Mouse (Mus musculus) liver, embryonic 16.5 days (tissue): ENCODE data around the gene Cnpy4. TPM values are rescaled to one million over a fixed set of nuclear protein-coding genes. Genes with fewer than 3 reads are reported as not detected.
A peak's percentile ranks its signal among the peaks of the same experiment; 100 is the strongest.

Experiments
- ATAC-seq: fragments of 200-750 bp; cut with Nextera tagmentation; 2 replicates; pipeline ENCODE4 v1.8.0; 2017; ENCODE audit warnings: low read depth, mild to moderate bottlenecking, moderate number of reproducible peaks, moderate library complexity
- H3K27ac ChIP-seq: fragments of 300-500 bp; sonication (generic); 2 replicates; pipeline ENCODE4 v1.5.1; 2014; ENCODE audit warnings: mild to moderate bottlenecking, low read length
- H3K27me3 ChIP-seq: fragments of 300-500 bp; sonication (generic); 2 replicates; pipeline ENCODE4 v1.6.1; 2014; ENCODE audit warnings: low read depth, low read length, mixed read lengths; ENCODE audit not compliant: control insufficient read depth, insufficient read depth
- H3K36me3 ChIP-seq: fragments of 300-500 bp; sonication (generic); 2 replicates; pipeline ENCODE4 v1.6.1; 2014; ENCODE audit warnings: mild to moderate bottlenecking; ENCODE audit not compliant: control insufficient read depth, insufficient read depth
- H3K4me1 ChIP-seq: fragments of 300-500 bp; sonication (generic); 2 replicates; pipeline ENCODE4 v1.6.1; 2014; ENCODE audit warnings: low read depth, low read length, mixed read lengths; ENCODE audit not compliant: control insufficient read depth
- H3K4me2 ChIP-seq: fragments of 300-500 bp; sonication (generic); 2 replicates; pipeline ENCODE4 v1.6.1; 2014; ENCODE audit warnings: low read depth, low read length, mixed read lengths
- H3K4me3 ChIP-seq: fragments of 300-500 bp; sonication (generic); 2 replicates; pipeline ENCODE4 v1.5.1; 2014; ENCODE audit warnings: low read depth, mild to moderate bottlenecking, low read length
- H3K9ac ChIP-seq: fragments of 300-500 bp; sonication (generic); 2 replicates; pipeline ENCODE4 v1.6.1; 2014; ENCODE audit warnings: low read depth, low read length
- H3K9me3 ChIP-seq: fragments of 300-500 bp; sonication (generic); replicated peaks from 2 replicates; pipeline ENCODE4 v1.6.1; 2016; ENCODE audit warnings: low read length; ENCODE audit not compliant: control insufficient read depth
- WGBS: fragments of 180-500 bp; shearing (Covaris S2); extraction: QIAGEN DNeasy Blood & Tissue Kit; methylation state at CpG from one replicate; pipeline ENCODE4 v1.1.7; 2014; ENCODE audit not compliant: insufficient replicate concordance; 5-methylcytosine and 5-hydroxymethylcytosine counted together
- polyA plus RNA-seq: library from polyadenylated mRNA; unstranded; fragments of >200 nt; fragmentation: Nextera tagmentation; extraction: Ambion mirVana; gene quantifications from 2 replicates; pipeline ENCODE4 v1.2.1, GENCODE M21; 2015

The Cnpy4 gene
- polyA plus RNA-seq: 12.0 and 13.6 TPM in 2 replicates

- peak; percentile 86 for ATAC-seq
- H3K9ac ChIP-seq: peak within 1 kb of the TSS; percentile 89
- H3K36me3 ChIP-seq: peaks cover 16% of the 10 kb centered on the region; the same call in 1 of the 2 replicates
- peak within 1 kb of the TSS; percentile 86 for H3K4me3 ChIP-seq
- H3K4me2 ChIP-seq: peak within 1 kb of the TSS; percentile 78
- no peaks in the 10 kb centered on the region for H3K9me3 ChIP-seq
- WGBS: under 1% methylated on average over 31 of the region's 31 CpGs
- peak within 1 kb of the TSS; percentile 78 for H3K27ac ChIP-seq
- peaks cover 17% of the 10 kb centered on the region for H3K4me1 ChIP-seq
- H3K27me3 ChIP-seq: no peaks in the 10 kb centered on the region
These were observed at the start of gene Cnpy4, which contains the start of gene Taf6 for GRCm38 (mm10) chr5:138186950-138187638. TSS of gene Cnpy4 (plus strand) at chr5:138187485. TSS of gene Taf6 (minus strand) at chr5:138187451.

GRCm38 (mm10) chr5:138137935-138138549, 49.2 kb upstream of the Cnpy4 start:
- H3K9ac ChIP-seq: no peak overlapping the region
- no peaks in the 10 kb centered on the region for H3K27me3 ChIP-seq
- peak; percentile 54; the same call in 1 of the 2 replicates for ATAC-seq
- no peak overlapping the region for H3K4me2 ChIP-seq
- peaks cover 11% of the 10 kb centered on the region for H3K4me1 ChIP-seq
- H3K9me3 ChIP-seq: no peaks in the 10 kb centered on the region
- H3K36me3 ChIP-seq: peaks cover 5% of the 10 kb centered on the region; the same call in 1 of the 2 replicates
- WGBS: 41% methylated on average over 8 of the region's 8 CpGs
- no peak overlapping the region for H3K4me3 ChIP-seq
- no peak overlapping the region for H3K27ac ChIP-seq

GRCm38 (mm10) chr5:138138585-138138984, 48.7 kb upstream of the Cnpy4 start:
- ATAC-seq: no peak
- H3K27ac ChIP-seq: no peak overlapping the region
- H3K9ac ChIP-seq: no peak overlapping the region
- no peak overlapping the region for H3K4me2 ChIP-seq
- H3K27me3 ChIP-seq: no peaks in the 10 kb centered on the region
- no peaks in the 10 kb centered on the region for H3K9me3 ChIP-seq
- peaks cover 5% of the 10 kb centered on the region; the same call in 1 of the 2 replicates for H3K36me3 ChIP-seq
- WGBS: 8% methylated on average over 4 of the region's 4 CpGs
- peaks cover 11% of the 10 kb centered on the region for H3K4me1 ChIP-seq
- no peak overlapping the region for H3K4me3 ChIP-seq

GRCm38 (mm10) chr5:138154390-138154789, 32.9 kb upstream of the Cnpy4 start:
- H3K4me3 ChIP-seq: peak overlapping the region; percentile 83; the same call in 1 of the 2 replicates
- WGBS: 53% methylated on average over 3 of the region's 3 CpGs
- no peak for ATAC-seq

GRCm38 (mm10) chr5:138155443-138155976, 31.8 kb upstream of the Cnpy4 start, which contains the start of gene Zfp113:
TSS of gene Zfp113 (minus strand) at chr5:138155744.
- H3K36me3 ChIP-seq: peaks cover 5% of the 10 kb centered on the region
- peak within 1 kb of the TSS; percentile 84 for H3K27ac ChIP-seq
- H3K4me3 ChIP-seq: peak within 1 kb of the TSS; percentile 83
- H3K4me2 ChIP-seq: peak within 1 kb of the TSS; percentile 74
- H3K9me3 ChIP-seq: no peaks in the 10 kb centered on the region
- under 1% methylated on average over 31 of the region's 31 CpGs for WGBS
- H3K9ac ChIP-seq: peak within 1 kb of the TSS; percentile 85
- ATAC-seq: peak; percentile 94
- peaks cover 14% of the 10 kb centered on the region for H3K4me1 ChIP-seq
- no peaks in the 10 kb centered on the region for H3K27me3 ChIP-seq

More at GRCm38 (mm10) chr5:138154390-138154789, 32.9 kb upstream of the Cnpy4 start:
- Histone ChIP-seq H3K27ac (no peak overlapping the region), H3K27me3 (no peaks in the 10 kb centered on the region), H3K4me1 (peaks cover 10% of the 10 kb centered on the region), H3K4me2 (peak overlapping the region; percentile 74), H3K36me3 (peaks cover 8% of the 10 kb centered on the region), H3K9me3 (no peaks in the 10 kb centered on the region), H3K9ac (peak overlapping the region; percentile 85; the same call in 1 of the 2 replicates)

- Histone ChIP-seq H3K36me3 (peaks cover 26% of the 10 kb centered on the region), H3K27ac (peak overlapping the region; percentile 41; the same call in 1 of the 2 replicates), H3K9ac (peak overlapping the region; percentile 86), H3K27me3 (no peaks in the 10 kb centered on the region), H3K4me2 (peak overlapping the region; percentile 88), H3K9me3 (no peaks in the 10 kb centered on the region), H3K4me1 (peaks cover 26% of the 10 kb centered on the region), H3K4me3 (peak overlapping the region; percentile 92)
- WGBS: 50% methylated on average over 7 of the region's 7 CpGs
- no peak for ATAC-seq
These were observed 27.0 kb upstream of the Cnpy4 start for GRCm38 (mm10) chr5:138160224-138160762.

- H3K27me3 ChIP-seq: no peaks in the 10 kb centered on the region
- H3K9me3 ChIP-seq: no peaks in the 10 kb centered on the region
- H3K4me3 ChIP-seq: peak within 1 kb of the TSS; percentile 92
- WGBS: under 1% methylated on average over 42 of the region's 42 CpGs
- H3K4me2 ChIP-seq: peak within 1 kb of the TSS; percentile 88
- H3K9ac ChIP-seq: peak within 1 kb of the TSS; percentile 86
- H3K36me3 ChIP-seq: peaks cover 34% of the 10 kb centered on the region
- peaks cover 26% of the 10 kb centered on the region for H3K4me1 ChIP-seq
- peak within 1 kb of the TSS; percentile 78 for H3K27ac ChIP-seq
- peak; percentile 97 for ATAC-seq
These were observed 26.2 kb upstream of the Cnpy4 start, which contains the start of gene Cops6 for GRCm38 (mm10) chr5:138160842-138161665. TSS of gene Cops6 (plus strand) at chr5:138161071.

- Histone ChIP-seq H3K27me3 (no peaks in the 10 kb centered on the region), H3K36me3 (peaks cover 54% of the 10 kb centered on the region), H3K4me1 (peaks cover 26% of the 10 kb centered on the region), H3K4me3 (no peak overlapping the region), H3K4me2 (no peak overlapping the region), H3K9me3 (no peaks in the 10 kb centered on the region), H3K27ac (no peak overlapping the region; the same call in 1 of the 2 replicates), H3K9ac (no peak overlapping the region)
- 48% methylated on average over 6 of the region's 6 CpGs for WGBS
- ATAC-seq: no peak
These were observed 24.2 kb upstream of the Cnpy4 start for GRCm38 (mm10) chr5:138163046-138163445.
